Mouse (Mus musculus) MEL (cell line): ENCODE data around the gene Prr12. TPM values are rescaled to one million over a fixed set of nuclear protein-coding genes. Genes with fewer than 3 reads are reported as not detected.

ENCODE experiments used
- DNase-seq: peaks from one replicate; pipeline ENCODE4 v3.0.0; 2011; ENCODE audit warnings: low read depth, low spot score
- H3K27ac ChIP-seq: 2 replicates; pipeline ENCODE4 v1.5.1; 2012; ENCODE audit warnings: low read depth, mild to moderate bottlenecking, control low read depth, low read length, moderate library complexity; ENCODE audit not compliant: control insufficient read depth
- H3K27me3 ChIP-seq, 2 experiments: fragments of 150-350 bp in 1 of 2; sonication (generic) in 1 of 2; 2 replicates each; pipeline ENCODE4 v1.6.1; 2012; ENCODE audit warnings: low read length in 2 of 2, mild to moderate bottlenecking in 2 of 2, improper control_type of control experiment in 1 of 2, moderate library complexity in 1 of 2; ENCODE audit not compliant: insufficient read depth in 2 of 2, control insufficient read depth in 1 of 2
- H3K36me3 ChIP-seq, 2 experiments: 2 replicates each; pipeline ENCODE4 v1.6.1; 2012 to 2014; ENCODE audit warnings: low read length in 2 of 2, improper control_type of control experiment in 1 of 2, inconsistent platforms in 1 of 2, mild to moderate bottlenecking in 1 of 2; ENCODE audit not compliant: insufficient read depth in 2 of 2, control insufficient read depth in 1 of 2
- H3K4me1 ChIP-seq, 2 experiments: fragments of 150-350 bp in 1 of 2; sonication (generic) in 1 of 2; 2 replicates each; pipeline ENCODE4 v1.6.1; 2012; ENCODE audit warnings: low read length in 2 of 2, improper control_type of control experiment in 1 of 2, mild to moderate bottlenecking in 1 of 2; ENCODE audit not compliant: insufficient read depth in 2 of 2, control insufficient read depth in 1 of 2
- H3K4me3 ChIP-seq, 2 experiments: fragments of 150-350 bp in 1 of 2; sonication (generic) in 1 of 2; 2 replicates each; pipeline ENCODE4 v1.5.1; 2012; ENCODE audit warnings: low read depth in 2 of 2, low read length in 2 of 2, mild to moderate bottlenecking in 2 of 2, moderate library complexity in 2 of 2, control low read depth in 1 of 2, improper control_type of control experiment in 1 of 2; ENCODE audit not compliant: control insufficient read depth in 1 of 2, insufficient read depth in 1 of 2
- H3K79me2 ChIP-seq: 2 replicates; pipeline ENCODE4 v1.6.1; 2012; ENCODE audit warnings: mild to moderate bottlenecking, low read length, moderate library complexity; ENCODE audit not compliant: control insufficient read depth, poor library complexity, insufficient read depth
- H3K9ac ChIP-seq: 2 replicates; pipeline ENCODE4 v1.6.1; 2012; ENCODE audit warnings: low read depth, mild to moderate bottlenecking, control low read depth, low read length, moderate library complexity; ENCODE audit not compliant: control insufficient read depth, poor library complexity, severe bottlenecking
- H3K9me3 ChIP-seq: fragments of 150-350 bp; sonication (generic); replicated peaks from 2 replicates; pipeline ENCODE4 v1.6.1; 2012; ENCODE audit warnings: mild to moderate bottlenecking, low read length, improper control_type of control experiment, moderate library complexity; ENCODE audit not compliant: insufficient read depth
- BHLHE40 ChIP-seq: IDR thresholded peaks from 2 replicates; pipeline ENCODE4 v1.6.1; 2012; ENCODE audit warnings: low read depth, mild to moderate bottlenecking, inconsistent platforms, low read length, improper control_type of control experiment, borderline replicate concordance
- CTCF ChIP-seq, 3 experiments: IDR thresholded peaks in 2 of 3; conservative IDR thresholded peaks in 1 of 3; 2 replicates each; pipeline ENCODE4 v1.5.1; 2011 to 2012; ENCODE audit warnings: low read length in 3 of 3, low read depth in 2 of 3, mild to moderate bottlenecking in 2 of 3, improper control_type of control experiment in 1 of 3, inconsistent platforms in 1 of 3, mixed read lengths in 1 of 3, moderate library complexity in 1 of 3; ENCODE audit not compliant: control insufficient read depth in 1 of 3, insufficient read depth in 1 of 3, poor library complexity in 1 of 3, severe bottlenecking in 1 of 3
- E2F4 ChIP-seq: IDR thresholded peaks from 2 replicates; pipeline ENCODE4 v1.6.1; 2011; ENCODE audit warnings: low read depth, low read length, improper control_type of control experiment, borderline replicate concordance
- ELF1 ChIP-seq: IDR thresholded peaks from 2 replicates; pipeline ENCODE4 v1.6.1; 2014; ENCODE audit warnings: low read depth, mild to moderate bottlenecking, inconsistent platforms, low read length, improper control_type of control experiment, moderate library complexity
- EP300 ChIP-seq, 2 experiments: IDR thresholded peaks; 2 replicates each; pipeline ENCODE4 v1.6.1; 2011; ENCODE audit warnings: improper control_type of control experiment in 2 of 2, low read length in 2 of 2, low read depth in 1 of 2, mild to moderate bottlenecking in 1 of 2
- ETS1 ChIP-seq: IDR thresholded peaks from 2 replicates; pipeline ENCODE4 v1.6.1; 2012; ENCODE audit warnings: low read depth, mild to moderate bottlenecking, inconsistent platforms, low read length, improper control_type of control experiment, moderate library complexity
- GABPA ChIP-seq: IDR thresholded peaks from 2 replicates; pipeline ENCODE4 v1.6.1; 2012; ENCODE audit warnings: low read depth, mild to moderate bottlenecking, inconsistent platforms, low read length, improper control_type of control experiment, moderate library complexity
- HCFC1 ChIP-seq: IDR thresholded peaks from 2 replicates; pipeline ENCODE4 v1.6.1; 2012; ENCODE audit warnings: low read depth, mild to moderate bottlenecking, inconsistent platforms, low read length, improper control_type of control experiment, moderate library complexity
- JUND ChIP-seq: IDR thresholded peaks from 2 replicates; pipeline ENCODE4 v1.6.1; 2011; ENCODE audit warnings: low read depth, mild to moderate bottlenecking, improper control_type of control experiment, low read length
- MAFK ChIP-seq: IDR thresholded peaks from 2 replicates; pipeline ENCODE4 v1.6.1; 2011; ENCODE audit warnings: low read depth, mild to moderate bottlenecking, low read length, improper control_type of control experiment, borderline replicate concordance
- MXI1 ChIP-seq: IDR thresholded peaks from 2 replicates; pipeline ENCODE4 v1.6.1; 2011; ENCODE audit warnings: mild to moderate bottlenecking, low read depth, low read length, improper control_type of control experiment
- MYB ChIP-seq: IDR thresholded peaks from 2 replicates; pipeline ENCODE4 v1.6.1; 2011; ENCODE audit warnings: mild to moderate bottlenecking, low read depth, low read length, improper control_type of control experiment
- NRF1 ChIP-seq: IDR thresholded peaks from 2 replicates; pipeline ENCODE4 v1.6.1; 2014; ENCODE audit warnings: low read depth, mild to moderate bottlenecking, inconsistent platforms, low read length, improper control_type of control experiment, moderate library complexity; ENCODE audit not compliant: poor library complexity, insufficient read depth, severe bottlenecking
- POLR2A ChIP-seq, 2 experiments: IDR thresholded peaks; 2 replicates each; pipeline ENCODE4 v1.6.1; 2011 to 2012; ENCODE audit warnings: low read length in 2 of 2, mild to moderate bottlenecking in 2 of 2, control low read depth in 1 of 2, improper control_type of control experiment in 1 of 2, low read depth in 1 of 2, moderate library complexity in 1 of 2; ENCODE audit not compliant: control insufficient read depth in 1 of 2, insufficient read depth in 1 of 2, poor library complexity in 1 of 2
- POLR2AphosphoS2 ChIP-seq: IDR thresholded peaks from 2 replicates; pipeline ENCODE4 v1.6.1; 2011; ENCODE audit warnings: low read length, improper control_type of control experiment
- POLR2AphosphoS5 ChIP-seq: IDR thresholded peaks from 2 replicates; pipeline ENCODE4 v1.6.1; 2012; ENCODE audit warnings: low read depth, borderline replicate concordance, mild to moderate bottlenecking, inconsistent platforms, low read length, moderate library complexity, mixed read lengths
- SMC3 ChIP-seq: IDR thresholded peaks from 2 replicates; pipeline ENCODE4 v1.6.1; 2011; ENCODE audit warnings: low read depth, low read length, improper control_type of control experiment
- TBP ChIP-seq: IDR thresholded peaks from 2 replicates; pipeline ENCODE4 v1.8.0; 2011; ENCODE audit warnings: low read depth, low read length, improper control_type of control experiment
- USF2 ChIP-seq, 2 experiments: IDR thresholded peaks; 2 replicates each; pipeline ENCODE4 v1.6.1; 2011 to 2012; ENCODE audit warnings: improper control_type of control experiment in 2 of 2, low read length in 2 of 2, borderline replicate concordance in 1 of 2, inconsistent platforms in 1 of 2, low read depth in 1 of 2, mild to moderate bottlenecking in 1 of 2; ENCODE audit not compliant: insufficient read depth in 1 of 2
- polyA plus RNA-seq, 2 experiments: library from polyadenylated mRNA; stranded (reverse) in 1 of 2; unstranded in 1 of 2; fragments of >175 nt in 1 of 2; fragments of >200 nt in 1 of 2; gene quantifications; 2 replicates each; pipeline versions ENCODE4 v1.2.1 to v1.2.4; 2012; ENCODE audit warnings: low replicate concordance in 2 of 2, low read depth in 1 of 2; ENCODE audit not compliant: insufficient read length in 2 of 2, insufficient read depth in 1 of 2, missing spikeins in 1 of 2
- total RNA-seq: library from RNA; depleted of rRNA; stranded (reverse); fragments of 300-350 nt; gene quantifications from 2 replicates; pipeline ENCODE4 v1.2.3, GENCODE M21; 2012

Prr12 gene
- total and polyA plus RNA-seq, 3 experiments: 3.5 to 32.1 TPM; not detected in 1

- Histone ChIP-seq H3K36me3 (peaks cover 3 to 5% of the 10 kb centered on the region in 2 experiments), H3K4me3 (no peak overlapping the region), H3K27me3 (no peaks in the 10 kb centered on the region), H3K27ac (no peak overlapping the region), H3K4me1 (peaks cover 3 to 10% of the 10 kb centered on the region in 2 experiments; a peak in 3 of 4 replicates), H3K9ac (no peak overlapping the region), H3K9me3 (no peaks in the 10 kb centered on the region), H3K79me2 (peaks cover 20% of the 10 kb centered on the region)
- DNase-seq: no peak
- TF ChIP-seq CTCF (IDR thresholded peaks at IDR 0.05 in 2 of 3, conservative IDR thresholded peaks at IDR 0.05 in 1 of 3; ENCODE audit: control insufficient read depth in 1 of 3, insufficient read depth in 1 of 3, low read depth in 2 of 3, low read length in 3 of 3, poor library complexity in 1 of 3, severe bottlenecking in 1 of 3) (peak in 1 of 3 experiments; percentile 34; a peak in 3 of 6 replicates), NRF1 (no peak), HCFC1 (no peak), POLR2AphosphoS5 (no peak), MAFK (no peak)
These were observed 4.4 kb downstream of the Prr12 start for GRCm38 (mm10) chr7:45048001-45048890.

- no peaks in the 10 kb centered on the region for H3K27me3 ChIP-seq
- H3K4me3 ChIP-seq: no peak overlapping the region
- no peak overlapping the region for H3K9ac ChIP-seq
- H3K4me1 ChIP-seq: peaks cover 3 to 10% of the 10 kb centered on the region in 2 experiments; a peak in 3 of 4 replicates
- no peak overlapping the region for H3K27ac ChIP-seq
- H3K79me2 ChIP-seq: peaks cover 16% of the 10 kb centered on the region
- peaks cover 3 to 5% of the 10 kb centered on the region in 2 experiments for H3K36me3 ChIP-seq
- no peak for TF ChIP-seq POLR2AphosphoS2
- TF ChIP-seq GABPA: no peak
- no peak for TF ChIP-seq USF2 (IDR thresholded peaks at IDR 0.05; ENCODE audit: borderline replicate concordance in 1 of 2, insufficient read depth in 1 of 2, low read depth in 1 of 2, low read length in 2 of 2)
- TF ChIP-seq BHLHE40: no peak
- TF ChIP-seq ELF1: no peak
- no peak for TF ChIP-seq ETS1
- TF ChIP-seq NRF1: no peak
- no peak for TF ChIP-seq SMC3
- no peak for TF ChIP-seq TBP
- no peak for TF ChIP-seq MXI1
- TF ChIP-seq POLR2A (IDR thresholded peaks at IDR 0.05; ENCODE audit: control insufficient read depth in 1 of 2, insufficient read depth in 1 of 2, low read depth in 1 of 2, low read length in 2 of 2, poor library complexity in 1 of 2): no peak
- no peak for TF ChIP-seq E2F4
- TF ChIP-seq EP300 (IDR thresholded peaks at IDR 0.05; ENCODE audit: low read depth in 1 of 2, low read length in 2 of 2): no peak
- no peak for TF ChIP-seq MYB
- TF ChIP-seq JUND: no peak
- TF ChIP-seq MAFK: no peak
- no peaks in the 10 kb centered on the region for H3K9me3 ChIP-seq
- no peak for DNase-seq
These were observed 5.2 kb downstream of the Prr12 start for GRCm38 (mm10) chr7:45047491-45047890.
